Mouse (Mus musculus) embryonic facial prominence, embryonic 10.5 days (tissue): ENCODE measurements around the gene Casq2. TPM values are rescaled to one million over a fixed set of nuclear protein-coding genes. Genes with fewer than 3 reads are reported as not detected.

ENCODE experiments used
- DNase-seq: peaks from one replicate; pipeline ENCODE4 v3.0.0-alpha.2; 2017; ENCODE audit warnings: low spot score
- H3K27ac ChIP-seq: fragments of 300-500 bp; sonication (generic); replicated peaks from 2 replicates; pipeline ENCODE4 v1.5.1; 2016; ENCODE audit warnings: mild to moderate bottlenecking
- H3K27me3 ChIP-seq: fragments of 300-500 bp; sonication (generic); replicated peaks from 2 replicates; pipeline ENCODE4 v1.6.1; 2016; ENCODE audit warnings: low read depth, mild to moderate bottlenecking; ENCODE audit not compliant: poor library complexity, severe bottlenecking
- H3K36me3 ChIP-seq: fragments of 300-500 bp; sonication (generic); replicated peaks from 2 replicates; pipeline ENCODE4 v1.6.1; 2016; ENCODE audit warnings: mild to moderate bottlenecking, moderate library complexity
- H3K4me1 ChIP-seq: fragments of 300-500 bp; sonication (generic); 2 replicates; pipeline ENCODE4 v1.6.1; 2016
- H3K4me3 ChIP-seq: fragments of 300-500 bp; sonication (generic); 2 replicates; pipeline ENCODE4 v1.5.1; 2016; ENCODE audit warnings: mild to moderate bottlenecking, moderate library complexity
- H3K9me3 ChIP-seq: fragments of 300-500 bp; sonication (generic); 2 replicates; pipeline ENCODE4 v1.6.1; 2016; ENCODE audit warnings: mild to moderate bottlenecking
- WGBS: fragments of 180-500 bp; shearing (Covaris S2); methylation state at CpG from one replicate; pipeline ENCODE4 v1.1.7; 2016; 5-methylcytosine and 5-hydroxymethylcytosine counted together
- polyA plus RNA-seq: library from polyadenylated mRNA; unstranded; fragments of >200 nt; fragmentation: Nextera tagmentation; extraction: Ambion mirVana; gene quantifications from 2 replicates; pipeline ENCODE4 v1.2.1, GENCODE M21; 2016

Gene Casq2
- polyA plus RNA-seq, 1 experiment from 2014 or later: 0.10 TPM

DNA sequence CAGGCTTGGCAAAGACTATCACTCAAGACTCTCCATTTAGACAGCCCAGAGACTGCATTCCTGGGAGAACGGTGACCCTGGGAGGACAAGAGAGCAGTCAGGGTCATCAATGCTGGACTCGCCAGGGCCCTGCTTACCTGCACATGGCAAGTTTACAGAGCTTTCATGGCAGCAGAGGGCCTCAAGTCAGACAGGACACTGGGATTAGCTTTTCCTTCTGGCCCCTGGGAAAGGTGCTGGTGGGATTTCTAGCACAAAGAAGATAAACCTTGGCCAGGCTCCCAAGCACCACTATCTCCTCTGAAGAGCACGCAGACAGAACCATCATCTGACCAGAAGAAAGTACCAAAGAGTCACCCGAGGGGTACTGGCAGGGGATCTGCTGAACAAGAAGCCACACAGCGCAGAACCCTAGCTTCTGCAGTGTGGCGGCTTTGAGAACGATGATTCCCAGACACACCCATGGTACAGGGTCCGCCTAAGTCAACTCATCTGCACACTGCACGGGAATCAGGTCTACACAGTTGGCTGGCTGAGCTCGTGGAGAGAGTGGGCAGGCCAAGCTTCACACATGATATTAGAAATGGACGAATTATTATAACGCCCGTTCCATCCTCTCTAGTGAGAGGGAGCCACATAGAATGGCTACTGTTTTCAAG, 1.3 kb upstream of the Casq2 start:
- Histone ChIP-seq H3K27ac (no peak overlapping the region), H3K4me3 (no peak overlapping the region), H3K27me3 (peaks cover 49% of the 10 kb centered on the region), H3K9me3 (no peaks in the 10 kb centered on the region), H3K4me1 (peaks cover 28% of the 10 kb centered on the region), H3K36me3 (no peaks in the 10 kb centered on the region)
- WGBS: 57% methylated on average over 13 of the region's 13 CpGs
- DNase-seq: no peak

DNA sequence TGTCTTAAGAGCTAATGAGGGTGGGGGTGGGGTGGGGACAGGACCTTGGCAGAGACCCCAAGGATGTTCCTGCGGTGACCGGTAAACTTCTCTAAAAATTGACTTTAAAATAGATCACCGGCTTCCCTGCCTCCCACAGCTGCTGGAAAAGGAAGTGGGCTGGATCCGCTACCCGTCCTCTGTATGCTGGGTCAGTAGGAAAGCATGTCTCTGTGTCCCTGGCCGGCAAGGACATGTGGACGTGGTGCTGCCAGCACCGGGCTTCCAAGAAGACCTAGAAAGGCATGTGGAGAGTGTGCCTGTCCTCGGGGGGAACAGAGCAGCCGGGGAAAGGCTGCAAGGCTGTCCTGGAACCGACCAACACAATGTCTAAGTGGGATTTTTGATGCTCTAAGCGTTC, 496 bp upstream of the Casq2 start:
- no peaks in the 10 kb centered on the region for H3K36me3 ChIP-seq
- WGBS: 29% methylated on average over 12 of the region's 12 CpGs
- H3K27me3 ChIP-seq: peaks cover 49% of the 10 kb centered on the region

DNA sequence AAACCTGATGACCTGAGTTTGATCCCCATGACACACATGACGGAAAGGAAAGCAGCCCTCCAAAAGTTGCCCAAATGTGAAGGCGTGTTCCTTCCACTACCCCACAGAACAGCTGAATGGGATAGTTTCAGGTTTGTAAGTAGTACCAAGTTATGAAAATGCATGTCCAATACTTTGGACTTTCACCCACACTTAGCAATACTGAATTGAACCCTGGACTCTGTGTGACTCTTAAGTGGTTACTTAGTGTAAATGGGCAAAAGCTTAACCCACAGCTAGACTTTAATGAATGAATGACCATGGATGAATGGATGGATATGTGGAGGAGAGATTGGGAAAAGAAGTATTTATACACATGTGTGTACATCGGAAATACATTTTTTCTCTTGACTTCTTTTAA, 8.6 kb downstream of the Casq2 start:
- Histone ChIP-seq H3K27me3 (no peaks in the 10 kb centered on the region), H3K4me3 (no peak overlapping the region), H3K4me1 (peaks cover 10% of the 10 kb centered on the region), H3K9me3 (no peaks in the 10 kb centered on the region), H3K27ac (no peak overlapping the region), H3K36me3 (no peaks in the 10 kb centered on the region)
- WGBS: 89% methylated on average over 3 of the region's 3 CpGs
- no peak for DNase-seq

More for the DNA sequence above, 496 bp upstream of the Casq2 start:
- Histone ChIP-seq H3K4me3 (no peak overlapping the region), H3K4me1 (peaks cover 28% of the 10 kb centered on the region), H3K9me3 (no peaks in the 10 kb centered on the region), H3K27ac (no peak overlapping the region)
- DNase-seq: no peak

DNA sequence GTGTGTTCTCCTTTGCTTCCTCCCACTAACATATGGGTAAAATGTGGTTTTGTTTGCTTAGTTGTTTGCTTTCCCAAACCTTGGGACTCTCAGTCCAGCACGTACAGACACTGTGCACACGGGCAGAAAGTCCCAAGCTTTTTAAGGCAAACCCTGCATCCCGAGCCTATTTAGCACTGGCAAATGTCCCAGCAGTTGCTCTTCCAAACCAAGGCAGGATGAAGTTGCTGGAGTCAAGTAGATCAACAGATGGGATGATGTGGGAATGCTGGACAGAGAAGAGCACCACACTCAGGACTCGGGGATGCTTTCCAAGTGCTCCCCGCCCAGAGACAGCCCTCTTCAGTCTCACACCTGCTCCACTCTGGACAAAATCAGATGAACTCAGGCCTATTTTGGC, 9.2 kb downstream of the Casq2 start:
- Histone ChIP-seq H3K4me3 (no peak overlapping the region), H3K4me1 (peaks cover 12% of the 10 kb centered on the region), H3K9me3 (no peaks in the 10 kb centered on the region), H3K36me3 (no peaks in the 10 kb centered on the region), H3K27me3 (no peaks in the 10 kb centered on the region), H3K27ac (no peak overlapping the region)
- no peak for DNase-seq
- 83% methylated on average over 5 of the region's 5 CpGs for WGBS

DNA sequence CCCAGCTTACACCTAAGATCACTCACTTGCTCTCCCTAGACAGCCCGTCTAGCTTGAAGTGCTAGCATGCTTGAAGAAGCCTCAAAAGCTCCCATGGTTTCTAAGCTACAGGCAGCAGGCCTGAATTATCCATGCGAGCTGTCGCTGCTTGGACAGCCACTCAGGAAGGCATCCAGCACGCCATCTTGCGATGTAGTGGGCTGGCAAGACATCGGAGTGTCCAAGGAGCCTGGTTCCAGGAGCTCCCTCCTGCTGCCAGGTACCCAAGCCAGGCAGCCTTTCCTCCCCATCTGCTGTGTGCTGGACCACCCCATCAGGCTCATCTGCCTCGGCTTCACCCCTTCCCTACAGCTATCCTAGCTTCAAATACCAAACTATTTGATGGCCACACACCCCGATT, 10.2 kb downstream of the Casq2 start:
- no peak overlapping the region for H3K27ac ChIP-seq
- peaks cover 12% of the 10 kb centered on the region for H3K4me1 ChIP-seq
- H3K27me3 ChIP-seq: no peaks in the 10 kb centered on the region
- no peak for DNase-seq
- H3K9me3 ChIP-seq: no peaks in the 10 kb centered on the region
- no peaks in the 10 kb centered on the region for H3K36me3 ChIP-seq
- no peak overlapping the region for H3K4me3 ChIP-seq
- 91% methylated on average over 8 of the region's 8 CpGs for WGBS

DNA sequence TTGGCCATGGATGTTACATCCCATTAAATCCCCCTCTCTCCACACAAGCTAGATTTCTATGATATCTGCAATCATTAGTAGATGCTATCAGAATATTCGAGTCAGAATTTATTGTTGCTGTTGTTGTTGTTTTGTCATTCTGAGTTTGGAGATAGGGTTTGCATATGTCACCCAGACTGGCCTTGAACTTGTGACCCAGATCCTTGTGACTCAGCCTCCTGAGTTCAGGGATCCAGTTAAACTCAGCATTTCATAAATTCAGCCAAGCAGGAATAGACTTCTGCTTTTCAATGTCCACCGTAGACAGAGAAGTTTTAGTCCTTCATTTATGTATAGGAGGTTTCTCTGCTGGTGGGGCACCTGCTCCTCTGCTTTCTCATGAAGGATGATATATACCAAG, 10.8 kb downstream of the Casq2 start:
- DNase-seq: no peak
- WGBS: 89% methylated on average over 2 of the region's 2 CpGs
- Histone ChIP-seq H3K36me3 (no peaks in the 10 kb centered on the region), H3K4me3 (no peak overlapping the region), H3K27me3 (no peaks in the 10 kb centered on the region), H3K4me1 (peaks cover 12% of the 10 kb centered on the region), H3K27ac (no peak overlapping the region), H3K9me3 (no peaks in the 10 kb centered on the region)

DNA sequence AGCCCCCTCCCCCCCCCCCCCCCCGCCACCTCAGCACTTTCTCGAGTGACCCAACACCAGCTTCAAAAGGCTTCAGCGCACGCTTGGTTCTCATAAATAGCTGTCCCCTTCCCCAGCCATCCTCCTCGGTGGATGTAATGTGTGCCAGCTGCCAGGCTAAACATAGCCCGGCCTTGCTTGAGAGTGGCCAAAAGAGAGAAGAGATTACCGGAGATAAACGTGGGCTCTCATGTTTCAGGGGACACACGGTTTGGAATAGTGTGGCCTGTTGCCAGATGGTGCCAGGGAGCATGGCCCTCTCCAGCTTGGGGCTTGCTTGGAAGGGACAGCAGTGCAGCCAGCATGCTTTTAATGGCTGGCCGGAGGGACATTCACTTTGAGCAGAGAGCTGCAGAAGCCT, 13.0 kb downstream of the Casq2 start:
- no peaks in the 10 kb centered on the region for H3K9me3 ChIP-seq
- H3K27me3 ChIP-seq: no peaks in the 10 kb centered on the region
- no peak overlapping the region for H3K27ac ChIP-seq
- WGBS: 43% methylated on average over 10 of the region's 10 CpGs
- DNase-seq: peak; percentile 30
- H3K4me1 ChIP-seq: peaks cover 12% of the 10 kb centered on the region
- no peaks in the 10 kb centered on the region for H3K36me3 ChIP-seq
- no peak overlapping the region for H3K4me3 ChIP-seq

DNA sequence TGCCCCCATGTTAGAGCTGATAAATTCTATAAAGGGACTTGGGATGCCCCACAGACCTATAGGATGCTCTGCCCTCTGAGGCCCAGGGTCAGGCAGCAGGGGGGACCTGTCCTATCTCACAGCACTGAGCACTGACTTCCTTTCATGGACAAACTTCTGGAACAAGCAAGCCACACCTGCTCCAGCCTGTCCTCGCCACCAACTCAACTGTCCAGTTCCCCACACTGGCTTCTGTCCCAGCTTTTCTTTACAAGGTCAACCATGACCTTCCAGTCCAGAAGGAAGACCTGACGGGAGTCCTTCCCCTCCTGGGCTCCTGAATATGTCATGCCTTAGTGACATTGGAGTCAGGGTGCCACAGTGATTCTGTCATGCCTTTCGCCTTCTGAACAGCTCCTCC, 13.6 kb downstream of the Casq2 start:
- H3K4me1 ChIP-seq: peaks cover 12% of the 10 kb centered on the region
- DNase-seq: no peak
- no peak overlapping the region for H3K4me3 ChIP-seq
- no peak overlapping the region for H3K27ac ChIP-seq
- no peaks in the 10 kb centered on the region for H3K36me3 ChIP-seq
- H3K27me3 ChIP-seq: no peaks in the 10 kb centered on the region
- H3K9me3 ChIP-seq: no peaks in the 10 kb centered on the region
- 91% methylated on average over 3 of the region's 3 CpGs for WGBS

DNA sequence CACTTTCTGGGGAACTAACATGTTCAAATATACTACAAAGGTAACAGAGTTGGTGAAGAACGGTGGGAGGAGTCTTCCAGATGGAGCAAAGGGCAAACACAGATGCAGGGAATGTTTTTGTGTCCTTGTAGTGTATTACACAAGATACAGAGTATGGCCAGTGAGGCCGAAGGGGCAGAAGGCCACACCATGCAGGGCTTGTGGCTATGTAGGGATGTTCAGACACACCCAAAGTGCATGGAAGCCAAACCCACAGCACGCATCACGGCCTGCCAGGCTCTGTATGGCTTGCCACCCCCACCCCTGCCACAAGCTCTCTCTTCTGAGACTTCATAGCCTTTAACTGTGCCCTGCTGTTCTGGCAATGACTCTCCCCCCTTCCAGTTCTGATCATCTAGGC, 15.2 kb downstream of the Casq2 start:
- Histone ChIP-seq H3K27me3 (no peaks in the 10 kb centered on the region), H3K27ac (no peak overlapping the region), H3K36me3 (no peaks in the 10 kb centered on the region), H3K4me1 (peaks cover 12% of the 10 kb centered on the region), H3K9me3 (no peaks in the 10 kb centered on the region), H3K4me3 (no peak overlapping the region)
- 89% methylated on average over 4 of the region's 4 CpGs for WGBS
- DNase-seq: no peak

DNA sequence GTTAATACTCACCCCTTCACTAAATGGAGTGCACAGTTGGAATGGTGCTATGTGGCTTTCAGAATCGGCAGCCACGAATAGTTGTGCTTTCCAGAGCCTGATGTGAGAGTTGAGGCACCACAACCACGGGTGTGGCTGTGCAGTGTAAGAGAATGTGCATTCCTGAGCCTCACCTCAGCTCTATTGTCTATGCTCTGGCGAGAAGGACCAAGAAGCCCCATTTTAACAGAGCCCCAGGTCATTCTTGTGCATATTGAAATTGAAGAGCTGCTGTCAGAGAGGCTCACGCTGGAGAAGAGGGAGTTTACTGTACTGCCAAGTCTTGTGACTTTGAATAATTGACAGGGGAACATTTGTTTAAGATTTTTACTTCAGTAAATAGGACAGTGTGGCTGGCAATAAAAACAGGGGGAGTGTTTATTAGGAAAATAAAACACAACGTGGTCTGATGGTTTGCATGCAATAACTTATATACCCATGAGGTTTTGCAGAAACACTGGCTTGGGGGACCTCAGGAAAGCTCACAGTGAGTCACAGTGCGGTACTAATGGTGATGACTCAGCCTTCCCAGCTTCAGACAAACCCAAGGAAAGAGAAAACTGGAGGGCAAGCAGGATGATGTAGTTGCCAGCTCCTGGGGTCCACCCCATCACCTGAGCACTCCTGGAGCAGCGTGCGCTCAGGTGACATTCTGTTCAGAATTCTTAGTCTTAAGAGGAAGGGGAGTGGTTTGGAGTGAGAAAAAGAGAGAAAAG, 17.8 kb downstream of the Casq2 start:
- no peaks in the 10 kb centered on the region for H3K27me3 ChIP-seq
- WGBS: 79% methylated on average over 9 of the region's 9 CpGs
- no peak for DNase-seq

DNA sequence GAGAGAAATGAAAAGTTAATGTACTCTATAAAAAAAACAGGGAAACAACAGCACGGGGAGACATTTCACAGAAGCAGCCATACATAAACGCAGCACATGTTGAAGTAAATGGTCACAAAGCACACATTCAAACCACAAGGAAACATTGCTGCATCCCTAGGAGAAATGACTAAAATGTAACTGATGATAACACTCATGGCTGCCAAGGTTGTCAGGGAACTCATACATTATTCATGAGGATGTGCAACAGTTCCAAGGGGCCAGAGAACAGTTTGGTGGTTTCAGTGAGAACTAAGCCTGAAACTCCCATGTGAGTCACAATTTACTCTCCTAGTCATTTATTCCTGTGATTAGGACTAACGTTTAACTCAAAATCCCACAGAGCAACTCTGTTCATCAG, 22.0 kb downstream of the Casq2 start:
- Histone ChIP-seq H3K27ac (no peak overlapping the region), H3K4me1 (peaks cover 7% of the 10 kb centered on the region; the same call in 1 of the 2 replicates), H3K36me3 (no peaks in the 10 kb centered on the region), H3K27me3 (no peaks in the 10 kb centered on the region; the same call in 1 of the 2 replicates), H3K9me3 (no peaks in the 10 kb centered on the region), H3K4me3 (no peak overlapping the region)
- DNase-seq: no peak
- WGBS: 87% methylated on average over 3 of the region's 3 CpGs

More for the DNA sequence above, 17.8 kb downstream of the Casq2 start:
- H3K9me3 ChIP-seq: no peaks in the 10 kb centered on the region
- no peak overlapping the region for H3K27ac ChIP-seq
- H3K4me1 ChIP-seq: peaks cover 11% of the 10 kb centered on the region
- H3K36me3 ChIP-seq: no peaks in the 10 kb centered on the region
- no peak overlapping the region for H3K4me3 ChIP-seq

DNA sequence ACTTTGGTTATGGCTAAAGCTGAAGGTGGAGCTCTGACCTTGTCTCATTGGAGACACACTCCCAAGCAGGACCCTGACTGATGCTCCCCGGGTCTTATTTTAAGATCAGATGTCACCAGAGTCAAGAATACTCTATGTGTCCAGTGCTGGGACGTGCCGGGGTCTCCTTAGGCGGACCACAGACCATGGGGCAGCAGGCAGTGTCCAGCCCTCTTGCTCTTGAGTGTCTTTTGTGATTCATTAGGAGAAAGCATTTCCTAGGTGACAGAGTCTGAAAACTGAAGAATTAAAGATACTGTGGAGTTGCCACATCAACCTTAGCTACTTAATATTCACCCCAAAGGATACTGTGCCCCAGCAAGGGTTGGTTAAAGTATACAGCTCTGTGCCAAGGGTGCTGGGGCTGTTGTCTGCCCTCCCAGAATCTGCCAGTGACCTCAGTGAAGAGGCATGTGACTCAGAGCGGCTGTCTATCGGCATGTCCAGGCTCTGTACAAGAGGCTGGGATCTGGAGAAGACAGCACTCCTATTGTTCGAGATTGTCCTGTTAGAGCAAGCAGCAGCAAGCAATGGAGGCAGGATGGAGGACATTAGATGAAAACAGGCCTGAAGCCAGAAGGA, 25.9 kb downstream of the Casq2 start:
- H3K27me3 ChIP-seq: no peaks in the 10 kb centered on the region; the same call in 1 of the 2 replicates
- H3K27ac ChIP-seq: no peak overlapping the region
- WGBS: 67% methylated on average over 7 of the region's 7 CpGs
- H3K4me1 ChIP-seq: peaks cover 7% of the 10 kb centered on the region; the same call in 1 of the 2 replicates
- no peaks in the 10 kb centered on the region for H3K9me3 ChIP-seq
- H3K4me3 ChIP-seq: no peak overlapping the region
- no peak for DNase-seq
- H3K36me3 ChIP-seq: no peaks in the 10 kb centered on the region

DNA sequence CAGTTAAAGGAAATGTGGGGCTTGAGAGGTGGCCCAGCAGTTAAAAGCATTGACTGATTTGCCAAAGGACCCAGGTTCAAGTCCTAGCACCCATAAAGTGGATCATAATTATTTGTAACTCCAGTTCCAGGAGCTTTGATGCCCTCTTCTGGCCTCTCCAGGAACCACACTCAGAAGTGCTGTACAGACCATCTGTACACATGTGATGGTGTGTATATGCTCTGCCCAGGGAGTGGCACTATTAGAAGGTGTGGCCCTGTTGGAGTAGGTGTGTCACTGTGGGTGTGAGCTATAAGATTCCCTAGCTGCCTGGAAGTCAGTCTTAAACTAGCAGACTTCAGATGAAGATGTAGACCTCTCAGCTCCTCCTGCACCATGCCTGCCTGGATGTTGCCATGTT, 34.7 kb downstream of the Casq2 start:
- no peak overlapping the region for H3K27ac ChIP-seq
- no peak overlapping the region for H3K4me3 ChIP-seq
- H3K36me3 ChIP-seq: no peaks in the 10 kb centered on the region
- H3K9me3 ChIP-seq: no peaks in the 10 kb centered on the region
- DNase-seq: no peak
- H3K27me3 ChIP-seq: no peaks in the 10 kb centered on the region
- H3K4me1 ChIP-seq: no peaks in the 10 kb centered on the region
